ENCODE assay signal across 34 mouse cellular contexts in genomic region chr15:99549901-99550300, GRCm38 (mm10). TPM values are rescaled to one million over a fixed set of nuclear protein-coding genes. Genes with fewer than 3 reads are reported as not detected.
DNase-seq lines count a peak whose midpoint lies in the region; TF ChIP-seq lines count a peak whose summit lies in the region.
"Had no signal": no experiment of that assay in that cellular context is flagged by ENCODE, and none has a peak within 500 bp of the region (broad histone marks: within the 10 kb centered on the region; RNA-seq: fewer than 3 reads in every experiment).

No protein-coding gene starts in this region.

- no peak for TF ChIP-seq CTCF in gastrocnemius, adult 2 months (IDR thresholded peaks at IDR 0.05)

- H3K4me1 ChIP-seq in ES-E14 (ENCODE audit: control insufficient read depth in 2 of 2, insufficient read depth in 2 of 2, low read length in 2 of 2, poor library complexity in 1 of 2) = peaks cover 2 to 12% of the 10 kb centered on the region in 2 experiments; a peak in 3 of 4 replicates
- H3K4me1 ChIP-seq in hindbrain, embryonic 10.5 days (replicated peaks) = peaks cover 17% of the 10 kb centered on the region; the same call in 1 of the 2 replicates
- H3K4me1 ChIP-seq: forebrain, embryonic 12.5 days; forebrain, embryonic 15.5 days; intestine, embryonic 15.5 days had no signal

- peak; percentile 37 for DNase-seq in gastrocnemius, adult 2 months
- DNase-seq in gastrocnemius, postnatal 14 days = no peak
- peak; percentile 69 for DNase-seq in ES-E14 (ENCODE audit: low read depth, low spot score)
- peak; percentile 71 for DNase-seq in ZHBTc4 (ENCODE audit: low read depth, low spot score)
- DNase-seq in hindbrain, embryonic 10.5 days (ENCODE audit: low spot score) = no peak
- DNase-seq in adrenal gland, adult 2 months = no peak
- DNase-seq in layer of hippocampus, postnatal 10 days (ENCODE audit: low spot score in 2 of 2) = no peak
- DNase-seq: adrenal gland, adult 8-10 months; adrenal gland, postnatal 25 days; cerebellum, adult 2 months; cerebellum, adult 9-11 months; cerebellum, postnatal 25 days; heart, adult 11 months; kidney, adult 11 months; kidney, adult 8-10 months had no signal

- no peaks in the 10 kb centered on the region for H3K36me3 ChIP-seq in ES-E14 (ENCODE audit: control insufficient read depth, insufficient read depth, low read length, poor library complexity, severe bottlenecking)
- H3K36me3 ChIP-seq in hindbrain, embryonic 10.5 days = no peaks in the 10 kb centered on the region
- H3K36me3 ChIP-seq: embryonic facial prominence, embryonic 12.5 days; embryonic facial prominence, embryonic 15.5 days; forebrain, embryonic 12.5 days; forebrain, embryonic 15.5 days; hindbrain, embryonic 13.5 days; intestine, embryonic 15.5 days had no signal

- H3K27ac ChIP-seq in gastrocnemius, adult 2 months = peak overlapping the region; percentile 28; the same call in 1 of the 2 replicates
- no peak overlapping the region for H3K27ac ChIP-seq in ES-E14 (ENCODE audit: insufficient read depth, low read depth, low read length, poor library complexity, severe bottlenecking)
- no peak overlapping the region for H3K27ac ChIP-seq in hindbrain, embryonic 10.5 days
- H3K27ac ChIP-seq: embryonic facial prominence, embryonic 12.5 days; embryonic facial prominence, embryonic 15.5 days; forebrain, embryonic 12.5 days; forebrain, embryonic 15.5 days; hindbrain, embryonic 13.5 days; intestine, embryonic 15.5 days had no signal

- H3K9ac ChIP-seq in ES-E14 (ENCODE audit: insufficient read depth, low read depth, low read length, poor library complexity, severe bottlenecking) = no peak overlapping the region
- H3K9ac ChIP-seq: embryonic facial prominence, embryonic 12.5 days; embryonic facial prominence, embryonic 15.5 days; forebrain, embryonic 12.5 days; forebrain, embryonic 15.5 days; hindbrain, embryonic 13.5 days; intestine, embryonic 15.5 days had no signal

- H3K4me3 ChIP-seq in gastrocnemius, adult 2 months = no peak overlapping the region
- no peak overlapping the region for H3K4me3 ChIP-seq in ES-E14 (ENCODE audit: insufficient read depth in 1 of 2, low read depth in 1 of 2, low read length in 2 of 2, poor library complexity in 1 of 2, severe bottlenecking in 1 of 2)
- no peak overlapping the region for H3K4me3 ChIP-seq in hindbrain, embryonic 10.5 days
- H3K4me3 ChIP-seq: embryonic facial prominence, embryonic 12.5 days; embryonic facial prominence, embryonic 15.5 days; forebrain, embryonic 12.5 days; forebrain, embryonic 15.5 days; hindbrain, embryonic 13.5 days; intestine, embryonic 15.5 days had no signal

- in situ Hi-C loops in ES-E14 (cut with MboI; ENCODE audit: low sequenced_read_pairs in 2 of 2, unreplicated experiment in 2 of 2) = no loop called here

- intact Hi-C loops in gastrocnemius, adult 2 months (cut with DNase I) = no loop called here
- intact Hi-C loops in gastrocnemius, postnatal 14 days (cut with DNase I; ENCODE audit: low total_unique reads) = no loop called here

- no peaks in the 10 kb centered on the region for H3K9me3 ChIP-seq in ES-E14 (ENCODE audit: control insufficient read depth, insufficient read depth, low read depth, low read length)
- no peaks in the 10 kb centered on the region for H3K9me3 ChIP-seq in hindbrain, embryonic 10.5 days
- H3K9me3 ChIP-seq: embryonic facial prominence, embryonic 12.5 days; embryonic facial prominence, embryonic 15.5 days; forebrain, embryonic 12.5 days; forebrain, embryonic 15.5 days; hindbrain, embryonic 13.5 days; intestine, embryonic 15.5 days had no signal

- H3K27me3 ChIP-seq in hindbrain, embryonic 10.5 days (ENCODE audit: insufficient read depth, poor library complexity, severe bottlenecking) = no peaks in the 10 kb centered on the region
- H3K27me3 ChIP-seq: embryonic facial prominence, embryonic 12.5 days; embryonic facial prominence, embryonic 15.5 days; forebrain, embryonic 12.5 days; forebrain, embryonic 15.5 days; hindbrain, embryonic 13.5 days; intestine, embryonic 15.5 days had no signal

- WGBS in hindbrain, embryonic 10.5 days = 54% methylated on average over 2 of the region's 2 CpGs

TF ChIP-seq in ES-E14, 5 proteins besides CTCF, POLR2A, EP300 and RAD21:
- TF ChIP-seq MAFK (IDR thresholded peaks at IDR 0.05; ENCODE audit: insufficient read depth, low read depth, low read length) (no peak), ZC3H11A (IDR thresholded peaks at IDR 0.05; ENCODE audit: borderline replicate concordance, low read depth, low read length) (no peak), CHD2 (IDR thresholded peaks at IDR 0.05; ENCODE audit: low read depth, low read length) (no peak), HCFC1 (IDR thresholded peaks at IDR 0.05; ENCODE audit: borderline replicate concordance, insufficient read depth, low read length) (no peak), ZNF384 (IDR thresholded peaks at IDR 0.05; ENCODE audit: low read depth, low read length) (no peak)

RNA-seq across cellular contexts. Expression of gene Faim2, which starts 21.9 kb away (rescaled TPM):
- total RNA-seq in gastrocnemius, adult 2 months (2021) = under 1 TPM in 1 of 2 experiments, not detected in 1; 0.75 TPM
- total RNA-seq in gastrocnemius, postnatal 14 days (2021) = under 1 TPM; 0.14 to 0.16 TPM
- 0.69 and 0.89 TPM in 2 replicates for total RNA-seq in ES-E14 (2012; rRNA removed)
- polyA plus RNA-seq in hindbrain, embryonic 10.5 days (2016; fragmentation: Nextera tagmentation; extraction: Ambion mirVana) = 0.63 and 1.1 TPM in 2 replicates
- 10 to 100 TPM; 32.2 to 33.3 TPM for total RNA-seq in adrenal gland, adult 2 months (2021)
- 8.8 and 14.3 TPM in 2 replicates for polyA plus RNA-seq in adrenal gland, adult 2 months (2012; rRNA removed)
- 100 to 1,000 TPM in 1 of 2 experiments, 10 to 100 TPM in 1; 98.1 to 101 TPM for total RNA-seq in layer of hippocampus, postnatal 10 days (2021)
- total RNA-seq: common myeloid progenitor, adult 5-6 weeks; gastrocnemius, postnatal 4 days; hematopoietic stem cell, adult 5-6 weeks had no signal
- polyA plus RNA-seq: heart, postnatal 0 days had no signal

RNA-seq across cellular contexts. Expression of gene Aqp2, which starts 29.0 kb away (rescaled TPM):
- not detected for total RNA-seq in gastrocnemius, adult 2 months (2021)
- not detected for total RNA-seq in gastrocnemius, postnatal 14 days (2021)
- not detected in 2 replicates for total RNA-seq in ES-E14 (2012; rRNA removed)
- polyA plus RNA-seq in hindbrain, embryonic 10.5 days (2016; fragmentation: Nextera tagmentation; extraction: Ambion mirVana) = not detected in 2 replicates
- 1 to 10 TPM in 1 of 2 experiments, under 1 TPM in 1; 0.81 to 3.5 TPM for total RNA-seq in adrenal gland, adult 2 months (2021)
- 0.40 and 0.59 TPM in 2 replicates for polyA plus RNA-seq in adrenal gland, adult 2 months (2012; rRNA removed)
- total RNA-seq in layer of hippocampus, postnatal 10 days (2021) = not detected
- total RNA-seq: common myeloid progenitor, adult 5-6 weeks; gastrocnemius, adult 8-10 months; gastrocnemius, postnatal 4 days; heart, adult 8-10 months; heart, postnatal 25 days; hematopoietic stem cell, adult 5-6 weeks; MEL had no signal
- polyA plus RNA-seq: CD4-positive, CD25-positive, alpha-beta regulatory T cell, adult 4 months; embryonic facial prominence, embryonic 12.5 days; embryonic facial prominence, embryonic 15.5 days; forebrain, embryonic 12.5 days; forebrain, embryonic 15.5 days; heart, embryonic 11.5 days; heart, embryonic 14.5 days; heart, postnatal 0 days; hindbrain, embryonic 13.5 days; hindbrain, embryonic 16.5 days; intestine, embryonic 15.5 days had no signal

RNA-seq across cellular contexts. Expression of gene Aqp5, which starts 40.7 kb away (rescaled TPM):
- not detected for total RNA-seq in gastrocnemius, adult 2 months (2021)
- total RNA-seq in gastrocnemius, postnatal 14 days (2021) = not detected
- total RNA-seq in ES-E14 (2012; rRNA removed) = 1.6 and 2.9 TPM in 2 replicates
- polyA plus RNA-seq in hindbrain, embryonic 10.5 days (2016; fragmentation: Nextera tagmentation; extraction: Ambion mirVana) = 0.46 and 1.6 TPM in 2 replicates
- 1 to 10 TPM; 1.1 to 3.4 TPM for total RNA-seq in adrenal gland, adult 2 months (2021)
- 0.86 and 1.6 TPM in 2 replicates for polyA plus RNA-seq in adrenal gland, adult 2 months (2012; rRNA removed)
- total RNA-seq in layer of hippocampus, postnatal 10 days (2021) = under 1 TPM; 0.32 to 0.62 TPM
- total RNA-seq: common myeloid progenitor, adult 5-6 weeks; gastrocnemius, adult 8-10 months; gastrocnemius, postnatal 4 days; hematopoietic stem cell, adult 5-6 weeks; MEL had no signal
- polyA plus RNA-seq: CD4-positive, CD25-positive, alpha-beta regulatory T cell, adult 4 months; forebrain, embryonic 15.5 days had no signal

RNA-seq across cellular contexts. Expression of gene Aqp6, which starts 51.3 kb away (rescaled TPM):
- not detected for total RNA-seq in gastrocnemius, adult 2 months (2021)
- not detected for total RNA-seq in gastrocnemius, postnatal 14 days (2021)
- total RNA-seq in ES-E14 (2012; rRNA removed) = 0.36 and 0.69 TPM in 2 replicates
- polyA plus RNA-seq in hindbrain, embryonic 10.5 days (2016; fragmentation: Nextera tagmentation; extraction: Ambion mirVana) = 0.35 and 0.90 TPM in 2 replicates
- not detected for total RNA-seq in adrenal gland, adult 2 months (2021)
- polyA plus RNA-seq in adrenal gland, adult 2 months (2012; rRNA removed) = not detected in 2 replicates
- total RNA-seq in layer of hippocampus, postnatal 10 days (2021) = not detected
- total RNA-seq: adrenal gland, adult 8-10 months; adrenal gland, postnatal 25 days; common myeloid progenitor, adult 5-6 weeks; gastrocnemius, adult 8-10 months; gastrocnemius, postnatal 4 days; heart, postnatal 25 days; hematopoietic stem cell, adult 5-6 weeks; MEL had no signal
- polyA plus RNA-seq: C2C12; CD4-positive, CD25-positive, alpha-beta regulatory T cell, adult 4 months; embryonic facial prominence, embryonic 15.5 days; forebrain, embryonic 12.5 days; forebrain, embryonic 15.5 days; heart, embryonic 11.5 days; heart, embryonic 14.5 days; heart, postnatal 0 days; intestine, embryonic 15.5 days had no signal

Comparison
In these comparisons a context has a peak if more than half of its experiments do, and no peak if none do; other contexts are left out.
1. DNase-seq: peak in gastrocnemius, adult 2 months (single experiment), ES-E14 (single experiment) and ZHBTc4 (single experiment); none in gastrocnemius, postnatal 14 days (single experiment), hindbrain, embryonic 10.5 days (single experiment), adrenal gland, adult 2 months (single experiment) and layer of hippocampus, postnatal 10 days (0 of 2).
2. RNA of gene Faim2, which starts 21.9 kb away (total RNA-seq): 98.1 to 101 TPM in layer of hippocampus, postnatal 10 days and 32.2 to 33.3 TPM in adrenal gland, adult 2 months; 0.69 to 0.89 TPM in ES-E14, 0.75 TPM in gastrocnemius, adult 2 months and 0.14 to 0.16 TPM in gastrocnemius, postnatal 14 days; every median in the first group is over 10 times any median in the second.